Mouse (Mus musculus): ENCODE data around the gene Rbm46. TPM values are rescaled to one million over a fixed set of nuclear protein-coding genes. Genes with fewer than 3 reads are reported as not detected.

The Rbm46 gene
- polyA plus RNA-seq (2015; fragmentation: Nextera tagmentation; extraction: Ambion mirVana), result 2.0 and 2.2 TPM in 2 replicates

GRCm38 (mm10) chr3:82876372-82876739 lies at the start of gene Rbm46:
Gene Rbm46 (minus strand): TSS chr3:82876483.
- Histone ChIP-seq H3K4me3 (replicated peaks) (peak within 1 kb of the TSS; percentile 39), H3K4me2 (peak within 1 kb of the TSS; percentile 75), H3K9ac (replicated peaks) (no peak within 1 kb of the TSS), H3K27ac (replicated peaks) (no peak within 1 kb of the TSS), H3K4me1 (peaks cover 11% of the 10 kb centered on the region; the same call in 1 of the 2 replicates), H3K27me3 (replicated peaks) (peaks cover 22% of the 10 kb centered on the region), H3K36me3 (no peaks in the 10 kb centered on the region), H3K9me3 (replicated peaks) (no peaks in the 10 kb centered on the region)
- 32% methylated on average over 36 of the region's 36 CpGs for WGBS
- ATAC-seq (ENCODE audit: low FRiP score), result peak; percentile 97

GRCm38 (mm10) chr3:82915632-82916031 lies 39.3 kb upstream of the Rbm46 start:
- WGBS, result 34% methylated on average over 1 of the region's 1 CpGs
- ATAC-seq (ENCODE audit: low FRiP score), result no peak
- no peak overlapping the region for H3K4me2 ChIP-seq

GRCm38 (mm10) chr3:82908671-82909070 lies 32.4 kb upstream of the Rbm46 start:
- Histone ChIP-seq H3K4me2 (no peak overlapping the region), H3K9ac (replicated peaks) (no peak overlapping the region), H3K9me3 (replicated peaks) (no peaks in the 10 kb centered on the region), H3K36me3 (no peaks in the 10 kb centered on the region), H3K27me3 (replicated peaks) (peaks cover 15% of the 10 kb centered on the region), H3K27ac (replicated peaks) (no peak overlapping the region), H3K4me1 (peaks cover 9% of the 10 kb centered on the region), H3K4me3 (replicated peaks) (no peak overlapping the region)
- ATAC-seq (ENCODE audit: low FRiP score), result no peak
- 84% methylated on average over 2 of the region's 2 CpGs for WGBS

More at GRCm38 (mm10) chr3:82915632-82916031, 39.3 kb upstream of the Rbm46 start:
- no peaks in the 10 kb centered on the region for H3K36me3 ChIP-seq
- no peak overlapping the region for H3K4me3 ChIP-seq (replicated peaks)
- no peaks in the 10 kb centered on the region for H3K4me1 ChIP-seq
- no peaks in the 10 kb centered on the region for H3K27me3 ChIP-seq (replicated peaks)
- H3K9me3 ChIP-seq (replicated peaks), result no peaks in the 10 kb centered on the region
- H3K9ac ChIP-seq (replicated peaks), result no peak overlapping the region
- no peak overlapping the region for H3K27ac ChIP-seq (replicated peaks)

GRCm38 (mm10) chr3:82904211-82904908 lies 28.1 kb upstream of the Rbm46 start:
- no peaks in the 10 kb centered on the region for H3K36me3 ChIP-seq
- WGBS, result under 1% methylated on average over 31 of the region's 31 CpGs
- H3K27me3 ChIP-seq (replicated peaks), result peaks cover 27% of the 10 kb centered on the region
- peaks cover 16% of the 10 kb centered on the region for H3K4me1 ChIP-seq
- no peaks in the 10 kb centered on the region for H3K9me3 ChIP-seq (replicated peaks)
- H3K4me3 ChIP-seq (replicated peaks), result peak overlapping the region; percentile 53
- H3K4me2 ChIP-seq, result peak overlapping the region; percentile 99
- H3K9ac ChIP-seq (replicated peaks), result peak overlapping the region; percentile 51
- H3K27ac ChIP-seq (replicated peaks), result no peak overlapping the region
- ATAC-seq (ENCODE audit: low FRiP score), result no peak; the same call in 1 of the 2 replicates

- under 1% methylated on average over 35 of the region's 35 CpGs for WGBS
- H3K9me3 ChIP-seq (replicated peaks), result no peaks in the 10 kb centered on the region
- H3K9ac ChIP-seq (replicated peaks), result peak within 1 kb of the TSS; percentile 51
- H3K27me3 ChIP-seq (replicated peaks), result peaks cover 27% of the 10 kb centered on the region
- H3K27ac ChIP-seq (replicated peaks), result no peak within 1 kb of the TSS
- peak within 1 kb of the TSS; percentile 53 for H3K4me3 ChIP-seq (replicated peaks)
- peak within 1 kb of the TSS; percentile 99 for H3K4me2 ChIP-seq
- no peaks in the 10 kb centered on the region for H3K36me3 ChIP-seq
- ATAC-seq (ENCODE audit: low FRiP score), result peak; percentile 84
- peaks cover 16% of the 10 kb centered on the region for H3K4me1 ChIP-seq
Measured at GRCm38 (mm10) chr3:82903613-82904205, 27.4 kb upstream of the Rbm46 start, which contains the start of gene Lrat. Gene Lrat (minus strand): TSS chr3:82903973.

GRCm38 (mm10) chr3:82902757-82903612 lies 26.7 kb upstream of the Rbm46 start:
- Histone ChIP-seq H3K4me3 (replicated peaks) (peak overlapping the region; percentile 53), H3K27ac (replicated peaks) (no peak overlapping the region), H3K4me2 (peak overlapping the region; percentile 99), H3K27me3 (replicated peaks) (peaks cover 27% of the 10 kb centered on the region), H3K4me1 (peaks cover 16% of the 10 kb centered on the region), H3K36me3 (no peaks in the 10 kb centered on the region), H3K9ac (replicated peaks) (no peak overlapping the region), H3K9me3 (replicated peaks) (no peaks in the 10 kb centered on the region)
- ATAC-seq (ENCODE audit: low FRiP score), result 0 out of 2 replicates have a peak, but pooled peaks have one; percentile 8
- WGBS, result 22% methylated on average over 20 of the region's 20 CpGs

- no peak overlapping the region for H3K4me3 ChIP-seq (replicated peaks)
- H3K4me2 ChIP-seq, result no peak overlapping the region
- H3K9ac ChIP-seq (replicated peaks), result no peak overlapping the region
- ATAC-seq (ENCODE audit: low FRiP score), result no peak
- no peaks in the 10 kb centered on the region for H3K9me3 ChIP-seq (replicated peaks)
- H3K27me3 ChIP-seq (replicated peaks), result no peaks in the 10 kb centered on the region
- H3K36me3 ChIP-seq, result no peaks in the 10 kb centered on the region
- WGBS, result 3% methylated on average over 2 of the region's 2 CpGs
- H3K27ac ChIP-seq (replicated peaks), result no peak overlapping the region
- no peaks in the 10 kb centered on the region for H3K4me1 ChIP-seq
Measured at GRCm38 (mm10) chr3:82888842-82889241, 12.6 kb upstream of the Rbm46 start.

- no peak overlapping the region for H3K4me3 ChIP-seq (replicated peaks)
- H3K27me3 ChIP-seq (replicated peaks), result peaks cover 22% of the 10 kb centered on the region
- H3K4me2 ChIP-seq, result no peak overlapping the region
- peaks cover 11% of the 10 kb centered on the region; the same call in 1 of the 2 replicates for H3K4me1 ChIP-seq
- H3K9me3 ChIP-seq (replicated peaks), result no peaks in the 10 kb centered on the region
- H3K27ac ChIP-seq (replicated peaks), result no peak overlapping the region
- H3K9ac ChIP-seq (replicated peaks), result no peak overlapping the region
- ATAC-seq (ENCODE audit: low FRiP score), result no peak
- H3K36me3 ChIP-seq, result no peaks in the 10 kb centered on the region
- 6% methylated on average over 4 of the region's 4 CpGs for WGBS
Measured at GRCm38 (mm10) chr3:82877258-82877657, 975 bp upstream of the Rbm46 start.

GRCm38 (mm10) chr3:82875671-82876371 lies 462 bp downstream of the Rbm46 start:
- WGBS, result 24% methylated on average over 69 of the region's 69 CpGs

GRCm38 (mm10) chr3:82857414-82858077 lies 18.7 kb downstream of the Rbm46 start:
- Histone ChIP-seq H3K27me3 (replicated peaks) (no peaks in the 10 kb centered on the region), H3K27ac (replicated peaks) (no peak overlapping the region), H3K4me1 (no peaks in the 10 kb centered on the region), H3K9ac (replicated peaks) (no peak overlapping the region), H3K4me2 (no peak overlapping the region), H3K4me3 (replicated peaks) (no peak overlapping the region), H3K36me3 (no peaks in the 10 kb centered on the region), H3K9me3 (replicated peaks) (no peaks in the 10 kb centered on the region)
- WGBS, result 24% methylated on average over 4 of the region's 4 CpGs
- ATAC-seq (ENCODE audit: low FRiP score), result no peak

More at GRCm38 (mm10) chr3:82875671-82876371, 462 bp downstream of the Rbm46 start:
- peaks cover 11% of the 10 kb centered on the region; the same call in 1 of the 2 replicates for H3K4me1 ChIP-seq
- H3K4me2 ChIP-seq, result peak overlapping the region; percentile 75
- ATAC-seq (ENCODE audit: low FRiP score), result peak; percentile 37
- H3K27me3 ChIP-seq (replicated peaks), result peaks cover 22% of the 10 kb centered on the region
- no peaks in the 10 kb centered on the region for H3K36me3 ChIP-seq
- H3K9me3 ChIP-seq (replicated peaks), result no peaks in the 10 kb centered on the region
- no peak overlapping the region for H3K9ac ChIP-seq (replicated peaks)
- peak overlapping the region; percentile 39 for H3K4me3 ChIP-seq (replicated peaks)
- H3K27ac ChIP-seq (replicated peaks), result no peak overlapping the region
